ENCODE assay signal across 8 mouse cellular contexts in the genomic region with DNA sequence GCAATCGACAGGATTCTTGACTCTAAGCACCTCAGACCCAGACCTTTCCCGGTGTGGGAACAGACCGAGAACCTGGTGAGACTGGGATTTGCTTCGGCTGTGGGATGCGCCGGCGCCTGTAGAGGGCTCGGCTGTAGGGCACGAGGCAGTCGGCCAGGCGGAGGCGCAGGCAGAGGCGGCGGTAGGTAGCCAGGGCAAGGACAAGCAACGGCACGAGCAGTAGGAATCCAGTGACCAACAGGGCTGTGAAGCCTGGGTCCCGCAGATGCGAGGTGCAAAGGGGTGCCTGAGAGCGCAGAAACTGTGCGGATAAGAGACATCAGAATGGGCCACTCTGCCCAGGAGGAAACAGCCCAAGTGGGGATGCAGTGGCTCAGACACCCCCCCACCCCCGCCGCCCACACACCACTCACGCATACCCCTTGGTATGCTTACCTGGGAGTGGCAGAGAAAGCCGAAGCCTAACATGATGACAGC. TPM values are rescaled to one million over a fixed set of nuclear protein-coding genes. Genes with fewer than 3 reads are reported as not detected.
DNase-seq lines count a peak whose midpoint lies in the region; ATAC-seq and TF ChIP-seq lines count a peak whose summit lies in the region.

No protein-coding gene starts in this region.

- TF ChIP-seq RAD21 in CH12.LX (IDR thresholded peaks at IDR 0.05; ENCODE audit: low read depth, low read length) = no peak

- WGBS in heart, embryonic 14.5 days = 6% methylated on average over 24 of the region's 24 CpGs
- 5% methylated on average over 24 of the region's 24 CpGs for WGBS in limb, embryonic 13.5 days
- WGBS in neural tube, embryonic 15.5 days = 13% methylated on average over 24 of the region's 24 CpGs

- H3K4me1 ChIP-seq in erythroblast, embryonic 14.5 days (ENCODE audit: control insufficient read depth) = peaks cover 50% of the 10 kb centered on the region
- H3K4me1 ChIP-seq in CH12.LX (ENCODE audit: control insufficient read depth in 1 of 2, insufficient read depth in 2 of 2) = peaks cover 5 to 22% of the 10 kb centered on the region in 2 experiments; a peak in 2 of 4 replicates
- H3K4me1 ChIP-seq in heart, embryonic 14.5 days (ENCODE audit: control insufficient read depth in 2 of 2, insufficient read depth in 2 of 2, low read length in 2 of 2) = peaks cover 17 to 21% of the 10 kb centered on the region in 2 experiments
- peaks cover 57% of the 10 kb centered on the region for H3K4me1 ChIP-seq in limb, embryonic 13.5 days
- H3K4me1 ChIP-seq in neural tube, embryonic 15.5 days = peaks cover 36% of the 10 kb centered on the region

- TF ChIP-seq CTCF in CH12.LX (conservative IDR thresholded peaks at IDR 0.05 in 1 of 2, IDR thresholded peaks at IDR 0.05 in 1 of 2; ENCODE audit: low read depth in 2 of 2, low read length in 2 of 2) = no peak

- ATAC-seq in erythroblast, adult 5-6 weeks (replicated peaks; ENCODE audit: low FRiP score, poor library complexity, severe bottlenecking) = no peak
- ATAC-seq in heart, embryonic 14.5 days (ENCODE audit: insufficient number of reproducible peaks, insufficient read depth, low FRiP score, low read depth) = no peak
- no peak for ATAC-seq in limb, embryonic 13.5 days (ENCODE audit: low FRiP score, low read depth)
- ATAC-seq in neural tube, embryonic 15.5 days (ENCODE audit: low FRiP score) = no peak

- in situ Hi-C loops in CH12.LX (cut with MboI; ENCODE audit: low pct_ligation_motif_present, low pct_unique_long_range_greater_than_20kb, low sequenced_read_pairs) = loop anchor here (5.0 kb wide), 2 partner anchors 35 to 130 kb away; no protein-coding TSS in a partner anchor

- H3K4me3 ChIP-seq in erythroblast, embryonic 14.5 days (replicated peaks) = peak overlapping the region; percentile 17
- no peak overlapping the region for H3K4me3 ChIP-seq in CH12.LX (replicated peaks in 1 of 3; ENCODE audit: low read depth in 2 of 3, low read length in 2 of 3, poor library complexity in 1 of 3)
- H3K4me3 ChIP-seq in heart, embryonic 14.5 days (ENCODE audit: control insufficient read depth in 1 of 2, insufficient read depth in 1 of 2, low read depth in 1 of 2, low read length in 2 of 2) = peak overlapping the region; percentile 59 to 60
- H3K4me3 ChIP-seq in limb, embryonic 13.5 days = peak overlapping the region; percentile 66
- peak overlapping the region; percentile 84 for H3K4me3 ChIP-seq in neural tube, embryonic 15.5 days (replicated peaks)

- H3K36me3 ChIP-seq in erythroblast, embryonic 14.5 days (ENCODE audit: control insufficient read depth) = peaks cover 30% of the 10 kb centered on the region
- H3K36me3 ChIP-seq in CH12.LX (replicated peaks in 1 of 2; ENCODE audit: control insufficient read depth in 1 of 2, insufficient read depth in 1 of 2, low read length in 1 of 2) = peaks cover 37 to 50% of the 10 kb centered on the region in 2 experiments
- H3K36me3 ChIP-seq in heart, embryonic 14.5 days (ENCODE audit: control insufficient read depth, insufficient read depth, low read length) = peaks cover 31% of the 10 kb centered on the region
- peaks cover 32% of the 10 kb centered on the region for H3K36me3 ChIP-seq in limb, embryonic 13.5 days
- peaks cover 38% of the 10 kb centered on the region for H3K36me3 ChIP-seq in neural tube, embryonic 15.5 days

- H3K27ac ChIP-seq in CH12.LX (ENCODE audit: insufficient read depth, low read depth) = no peak overlapping the region
- H3K27ac ChIP-seq in heart, embryonic 14.5 days (replicated peaks in 1 of 2; ENCODE audit: control insufficient read depth in 1 of 2, insufficient read depth in 1 of 2, low read depth in 2 of 2, low read length in 2 of 2) = peak overlapping the region; percentile 73 to 95
- H3K27ac ChIP-seq in limb, embryonic 13.5 days = peak overlapping the region; percentile 65
- H3K27ac ChIP-seq in neural tube, embryonic 15.5 days (replicated peaks) = peak overlapping the region; percentile 33

- peaks cover 10% of the 10 kb centered on the region for H3K9me3 ChIP-seq in erythroblast, embryonic 14.5 days (ENCODE audit: control insufficient read depth, low read length)
- H3K9me3 ChIP-seq in CH12.LX (replicated peaks; ENCODE audit: low read length) = no peaks in the 10 kb centered on the region
- H3K9me3 ChIP-seq in heart, embryonic 14.5 days (ENCODE audit: control insufficient read depth, low read length) = no peaks in the 10 kb centered on the region
- no peaks in the 10 kb centered on the region for H3K9me3 ChIP-seq in limb, embryonic 13.5 days
- no peaks in the 10 kb centered on the region for H3K9me3 ChIP-seq in neural tube, embryonic 15.5 days (replicated peaks)

- no peak overlapping the region for H3K9ac ChIP-seq in CH12.LX (ENCODE audit: insufficient read depth, low read depth)
- H3K9ac ChIP-seq in heart, embryonic 14.5 days (ENCODE audit: low read length) = peak overlapping the region; percentile 83
- peak overlapping the region; percentile 60 for H3K9ac ChIP-seq in limb, embryonic 13.5 days
- H3K9ac ChIP-seq in neural tube, embryonic 15.5 days (replicated peaks) = peak overlapping the region; percentile 20; the same call in 1 of the 2 replicates

- no peak for TF ChIP-seq POLR2A in CH12.LX (IDR thresholded peaks at IDR 0.05; ENCODE audit: low read depth, low read length)

- peaks cover 25% of the 10 kb centered on the region for H3K27me3 ChIP-seq in erythroblast, embryonic 14.5 days (ENCODE audit: control insufficient read depth)
- H3K27me3 ChIP-seq in CH12.LX (replicated peaks) = no peaks in the 10 kb centered on the region
- H3K27me3 ChIP-seq in heart, embryonic 14.5 days (ENCODE audit: control insufficient read depth, insufficient read depth, low read length) = no peaks in the 10 kb centered on the region
- H3K27me3 ChIP-seq in limb, embryonic 13.5 days = no peaks in the 10 kb centered on the region
- H3K27me3 ChIP-seq in neural tube, embryonic 15.5 days (replicated peaks) = peaks cover 5% of the 10 kb centered on the region; the same call in 1 of the 2 replicates

- H3K4me2 ChIP-seq in CH12.LX (ENCODE audit: insufficient read depth, low read depth, poor library complexity, severe bottlenecking) = no peak overlapping the region
- peak overlapping the region; percentile 73 for H3K4me2 ChIP-seq in heart, embryonic 14.5 days (ENCODE audit: low read length)
- H3K4me2 ChIP-seq in limb, embryonic 13.5 days (replicated peaks) = peak overlapping the region; percentile 87
- H3K4me2 ChIP-seq in neural tube, embryonic 15.5 days = peak overlapping the region; percentile 85

- no peak for DNase-seq in CH12.LX (ENCODE audit: extremely low read depth)
- peak; percentile 63 to 74 for DNase-seq in cerebellum, postnatal 25 days
- no peak for DNase-seq in urinary bladder, adult 2 months (ENCODE audit: low spot score)

- dilution Hi-C loops in CH12.LX (cut with MboI; ENCODE audit: extremely low pct_ligation_motif_present, extremely low pct_unique_long_range_greater_than_20kb, low sequenced_read_pairs) = no loop called here

- no peak for TF ChIP-seq EP300 in CH12.LX (IDR thresholded peaks at IDR 0.05; ENCODE audit: low read length)

- peaks cover 13% of the 10 kb centered on the region for H3K79me2 ChIP-seq in CH12.LX (replicated peaks; ENCODE audit: control insufficient read depth, extremely low read depth, insufficient read depth, poor library complexity, severe bottlenecking)

RNA-seq across cellular contexts. Expression of gene Tmem88, which starts 0.4 kb away (rescaled TPM):
- polyA plus RNA-seq in erythroblast, embryonic 14.5 days (2012) = 0.08 TPM in 1 of 2 replicates, not detected in the other
- not detected in 2 replicates for total RNA-seq in erythroblast, adult 5-6 weeks (2015; ENCODE audit: low replicate concordance)
- not detected in 2 replicates for total RNA-seq in erythroblast, adult 5-6 weeks (2017; ENCODE audit: low replicate concordance)
- total RNA-seq in CH12.LX (2012; rRNA removed) (0.25 and 0.38 TPM in 2 replicates), CH12.LX (2014; rRNA removed) (not detected in 2 replicates)
- polyA plus RNA-seq in CH12.LX (2012; ENCODE audit: insufficient read length, low read depth) = 0.16 and 0.22 TPM in 2 replicates
- polyA plus RNA-seq in heart, embryonic 14.5 days (2014; fragmentation: Nextera tagmentation; extraction: Ambion mirVana) = 43.1 and 46.7 TPM in 2 replicates
- 24.0 and 25.6 TPM in 2 replicates for polyA plus RNA-seq in limb, embryonic 13.5 days (2015; fragmentation: Nextera tagmentation; extraction: Ambion mirVana)
- 6.2 and 9.1 TPM in 2 replicates for polyA plus RNA-seq in neural tube, embryonic 15.5 days (2015; fragmentation: Nextera tagmentation; extraction: Ambion mirVana)
- 11.5 and 11.6 TPM in 2 replicates for polyA plus RNA-seq in urinary bladder, adult 2 months (2012; rRNA removed)

RNA-seq across cellular contexts. Expression of gene Cyb5d1, which starts 2.2 kb away (rescaled TPM):
- polyA plus RNA-seq in erythroblast, embryonic 14.5 days (2012) = 0.12 and 0.40 TPM in 2 replicates
- 12.5 and 16.1 TPM in 2 replicates for total RNA-seq in erythroblast, adult 5-6 weeks (2015; ENCODE audit: low replicate concordance)
- total RNA-seq in erythroblast, adult 5-6 weeks (2017; ENCODE audit: low replicate concordance) = 23.5 and 31.4 TPM in 2 replicates
- total RNA-seq in CH12.LX (2012; rRNA removed) (28.4 and 37.4 TPM in 2 replicates), CH12.LX (2014; rRNA removed) (27.3 and 29.3 TPM in 2 replicates)
- polyA plus RNA-seq in CH12.LX (2012; ENCODE audit: insufficient read length, low read depth) = 29.5 and 33.2 TPM in 2 replicates
- polyA plus RNA-seq in heart, embryonic 14.5 days (2014; fragmentation: Nextera tagmentation; extraction: Ambion mirVana) = 19.9 and 22.1 TPM in 2 replicates
- polyA plus RNA-seq in limb, embryonic 13.5 days (2015; fragmentation: Nextera tagmentation; extraction: Ambion mirVana) = 35.6 and 38.1 TPM in 2 replicates
- polyA plus RNA-seq in neural tube, embryonic 15.5 days (2015; fragmentation: Nextera tagmentation; extraction: Ambion mirVana) = 29.7 and 31.5 TPM in 2 replicates
- polyA plus RNA-seq in urinary bladder, adult 2 months (2012; rRNA removed) = 43.0 and 48.0 TPM in 2 replicates

RNA-seq across cellular contexts. Expression of gene Naa38, which starts 2.3 kb away (rescaled TPM):
- polyA plus RNA-seq in erythroblast, embryonic 14.5 days (2012) = 17.5 and 24.2 TPM in 2 replicates
- 25.6 and 30.3 TPM in 2 replicates for total RNA-seq in erythroblast, adult 5-6 weeks (2015; ENCODE audit: low replicate concordance)
- total RNA-seq in erythroblast, adult 5-6 weeks (2017; ENCODE audit: low replicate concordance) = 18.5 and 25.2 TPM in 2 replicates
- total RNA-seq in CH12.LX (2012; rRNA removed) (193 and 208 TPM in 2 replicates), CH12.LX (2014; rRNA removed) (161 and 201 TPM in 2 replicates)
- 137 and 153 TPM in 2 replicates for polyA plus RNA-seq in CH12.LX (2012; ENCODE audit: insufficient read length, low read depth)
- 158 and 174 TPM in 2 replicates for polyA plus RNA-seq in heart, embryonic 14.5 days (2014; fragmentation: Nextera tagmentation; extraction: Ambion mirVana)
- 127 and 137 TPM in 2 replicates for polyA plus RNA-seq in limb, embryonic 13.5 days (2015; fragmentation: Nextera tagmentation; extraction: Ambion mirVana)
- 130 and 132 TPM in 2 replicates for polyA plus RNA-seq in neural tube, embryonic 15.5 days (2015; fragmentation: Nextera tagmentation; extraction: Ambion mirVana)
- 143 and 188 TPM in 2 replicates for polyA plus RNA-seq in urinary bladder, adult 2 months (2012; rRNA removed)

RNA-seq across cellular contexts. Expression of gene Kdm6b, which starts 15.9 kb away (rescaled TPM):
- 0.51 and 0.65 TPM in 2 replicates for polyA plus RNA-seq in erythroblast, embryonic 14.5 days (2012)
- total RNA-seq in erythroblast, adult 5-6 weeks (2015; ENCODE audit: low replicate concordance) = 5.8 and 8.2 TPM in 2 replicates
- total RNA-seq in erythroblast, adult 5-6 weeks (2017; ENCODE audit: low replicate concordance) = 0.84 and 1.5 TPM in 2 replicates
- total RNA-seq in CH12.LX (2012; rRNA removed) (2.9 and 5.7 TPM in 2 replicates), CH12.LX (2014; rRNA removed) (0.36 and 0.66 TPM in 2 replicates)
- polyA plus RNA-seq in CH12.LX (2012; ENCODE audit: insufficient read length, low read depth) = 6.0 and 7.2 TPM in 2 replicates
- polyA plus RNA-seq in heart, embryonic 14.5 days (2014; fragmentation: Nextera tagmentation; extraction: Ambion mirVana) = 18.0 and 22.0 TPM in 2 replicates
- 47.3 and 49.3 TPM in 2 replicates for polyA plus RNA-seq in limb, embryonic 13.5 days (2015; fragmentation: Nextera tagmentation; extraction: Ambion mirVana)
- 29.4 and 32.6 TPM in 2 replicates for polyA plus RNA-seq in neural tube, embryonic 15.5 days (2015; fragmentation: Nextera tagmentation; extraction: Ambion mirVana)
- 3.3 and 10.7 TPM in 2 replicates for polyA plus RNA-seq in urinary bladder, adult 2 months (2012; rRNA removed)

RNA-seq across cellular contexts. Expression of gene Chd3, which starts 28.4 kb away (rescaled TPM):
- polyA plus RNA-seq in erythroblast, embryonic 14.5 days (2012) = 1.1 and 1.8 TPM in 2 replicates
- 7.9 and 9.8 TPM in 2 replicates for total RNA-seq in erythroblast, adult 5-6 weeks (2015; ENCODE audit: low replicate concordance)
- total RNA-seq in erythroblast, adult 5-6 weeks (2017; ENCODE audit: low replicate concordance) = 16.8 and 18.5 TPM in 2 replicates
- total RNA-seq in CH12.LX (2012; rRNA removed) (66.4 and 69.6 TPM in 2 replicates), CH12.LX (2014; rRNA removed) (30.6 and 31.9 TPM in 2 replicates)
- 87.1 and 92.0 TPM in 2 replicates for polyA plus RNA-seq in CH12.LX (2012; ENCODE audit: insufficient read length, low read depth)
- polyA plus RNA-seq in heart, embryonic 14.5 days (2014; fragmentation: Nextera tagmentation; extraction: Ambion mirVana) = 16.5 TPM in 2 replicates
- polyA plus RNA-seq in limb, embryonic 13.5 days (2015; fragmentation: Nextera tagmentation; extraction: Ambion mirVana) = 117 and 119 TPM in 2 replicates
- polyA plus RNA-seq in neural tube, embryonic 15.5 days (2015; fragmentation: Nextera tagmentation; extraction: Ambion mirVana) = 70.6 and 76.1 TPM in 2 replicates
- 85.5 and 132 TPM in 2 replicates for polyA plus RNA-seq in urinary bladder, adult 2 months (2012; rRNA removed)

Comparison
In these comparisons a context has a peak if more than half of its experiments do, and no peak if none do; other contexts are left out.
1. H3K4me3 ChIP-seq: peak in erythroblast, embryonic 14.5 days (single experiment), heart, embryonic 14.5 days (2 of 2), limb, embryonic 13.5 days (single experiment) and neural tube, embryonic 15.5 days (single experiment); none in CH12.LX (0 of 3).
2. DNase-seq: peak in cerebellum, postnatal 25 days (2 of 2); none in CH12.LX (single experiment) and urinary bladder, adult 2 months (single experiment).
3. RNA of gene Cyb5d1, which starts 2.2 kb away (polyA plus RNA-seq): 43.0 to 48.0 TPM in urinary bladder, adult 2 months, 35.6 to 38.1 TPM in limb, embryonic 13.5 days, 29.7 to 31.5 TPM in neural tube, embryonic 15.5 days, 29.5 to 33.2 TPM in CH12.LX and 19.9 to 22.1 TPM in heart, embryonic 14.5 days; 0.12 to 0.40 TPM in erythroblast, embryonic 14.5 days; every median in the first group is over 10 times any median in the second.